Mouse (Mus musculus) cerebral cortex, adult 2 months (tissue): ENCODE measurements around the gene Vmn1r204.

Source experiments
- whole genome bisulfite sequencing: fragments of 180-500 bp; shearing (Covaris S2); methylation state at CpG from one replicate; pipeline ENCODE4 v1.1.7; 2018; 5-methylcytosine and 5-hydroxymethylcytosine counted together

Gene Vmn1r204

DNA sequence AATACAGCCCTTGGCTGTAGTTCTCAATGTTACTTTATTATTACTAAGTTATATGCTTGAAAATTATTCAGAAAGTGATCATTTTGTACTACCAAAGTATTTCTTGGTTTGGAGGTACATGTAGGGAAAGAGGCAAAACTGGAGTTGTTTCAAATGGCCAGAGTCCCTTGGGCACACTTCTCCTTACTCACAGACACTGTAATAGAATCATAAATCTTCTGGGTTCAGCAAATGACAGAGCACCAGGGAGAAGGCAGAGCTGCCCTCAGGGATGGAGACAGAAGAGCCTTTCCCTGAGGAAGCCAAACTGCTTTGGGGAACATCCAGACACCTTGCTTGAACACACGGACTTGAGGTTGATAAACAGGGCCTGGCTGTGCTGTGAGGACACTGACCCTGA lies at the start of gene Vmn1r204:
Gene Vmn1r204, plus strand, starts transcription at position 301 of the 400 bp plus-strand sequence.
- 65% methylated on average over 1 of the region's 1 CpGs for WGBS

DNA sequence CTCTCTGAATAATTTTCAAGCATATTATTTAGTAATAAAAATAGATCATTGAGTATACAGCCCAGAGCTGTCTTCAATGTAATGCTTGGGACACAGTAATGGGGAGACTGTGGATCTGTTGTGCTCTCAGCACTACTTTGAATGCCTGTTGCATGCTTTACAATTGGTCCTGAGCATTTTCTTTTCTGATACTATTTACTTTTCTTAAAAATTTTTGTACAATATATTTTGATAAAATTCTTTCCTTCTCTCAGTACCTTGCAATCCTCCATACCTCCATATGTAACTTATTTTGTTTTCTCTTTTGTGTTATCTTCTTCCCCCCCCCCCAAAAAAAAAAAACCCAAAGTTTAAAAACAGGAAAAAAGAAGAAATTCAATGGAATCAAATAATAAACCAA lies 47.7 kb upstream of the Vmn1r204 start, which contains the start of gene Vmn1r202:
Gene Vmn1r202, minus strand, starts transcription at position 101 of the 400 bp plus-strand sequence.

DNA sequence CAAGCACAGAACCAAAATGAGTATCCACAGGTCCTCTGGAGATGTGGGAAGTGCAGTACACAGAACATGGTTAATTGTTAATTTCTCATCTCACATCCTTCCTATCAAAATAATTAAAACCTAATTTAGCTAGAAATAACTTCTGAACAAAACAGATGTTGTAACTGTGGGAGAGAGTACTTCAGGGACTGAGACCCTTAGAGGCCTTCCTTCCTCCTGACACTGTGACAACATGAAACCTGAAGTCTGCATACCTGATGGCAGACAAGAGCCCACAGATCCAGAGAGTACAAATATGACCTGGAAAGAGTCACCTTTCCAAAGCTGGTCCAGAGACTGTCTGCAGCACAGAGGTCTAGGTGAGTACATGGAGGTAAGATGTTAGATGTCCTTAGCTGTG lies 35.2 kb upstream of the Vmn1r204 start, which contains the start of gene Vmn1r203:
Gene Vmn1r203, plus strand, starts transcription at position 301 of the 400 bp plus-strand sequence.

DNA sequence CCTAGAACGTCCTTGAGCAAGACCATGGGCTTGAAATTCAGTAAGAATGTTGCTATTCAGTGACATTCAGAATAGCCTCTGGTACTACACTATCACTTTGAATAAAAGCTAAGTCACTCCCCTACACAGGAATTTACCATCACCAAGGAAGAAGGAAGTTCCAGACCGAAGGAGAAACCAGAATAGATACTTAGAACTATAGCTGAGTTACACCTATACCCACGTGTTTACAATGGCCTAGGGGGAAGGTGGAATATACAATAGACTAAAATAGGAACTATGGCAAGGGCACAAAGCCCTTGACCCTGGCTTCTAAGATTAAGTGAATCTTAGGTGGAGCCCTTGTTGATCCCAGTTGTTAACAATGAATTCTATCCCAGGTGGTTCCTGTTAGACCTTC lies 21.9 kb downstream of the Vmn1r204 start:
- 78% methylated on average over 3 of the region's 3 CpGs for WGBS

DNA sequence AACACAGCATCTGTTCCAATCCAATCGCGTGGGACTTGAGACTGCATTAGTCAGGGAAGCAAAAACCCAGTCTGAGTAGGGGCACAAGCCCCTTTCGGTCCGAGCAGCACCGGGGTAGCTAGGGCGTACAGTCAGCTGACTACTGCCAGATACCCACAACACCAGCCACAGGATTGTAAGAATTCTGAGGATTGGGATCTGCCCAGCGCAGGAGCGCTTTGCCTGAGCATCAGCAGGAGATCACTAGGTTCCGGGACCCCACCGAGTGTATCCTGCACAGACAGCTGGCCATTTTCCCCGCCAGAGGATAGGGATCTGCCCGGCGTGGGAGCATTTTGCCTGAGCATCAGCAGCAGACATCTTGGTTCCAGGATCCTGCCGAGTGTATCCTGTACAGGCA lies 30.3 kb downstream of the Vmn1r204 start:
- WGBS = 80% methylated on average over 14 of the region's 14 CpGs

DNA sequence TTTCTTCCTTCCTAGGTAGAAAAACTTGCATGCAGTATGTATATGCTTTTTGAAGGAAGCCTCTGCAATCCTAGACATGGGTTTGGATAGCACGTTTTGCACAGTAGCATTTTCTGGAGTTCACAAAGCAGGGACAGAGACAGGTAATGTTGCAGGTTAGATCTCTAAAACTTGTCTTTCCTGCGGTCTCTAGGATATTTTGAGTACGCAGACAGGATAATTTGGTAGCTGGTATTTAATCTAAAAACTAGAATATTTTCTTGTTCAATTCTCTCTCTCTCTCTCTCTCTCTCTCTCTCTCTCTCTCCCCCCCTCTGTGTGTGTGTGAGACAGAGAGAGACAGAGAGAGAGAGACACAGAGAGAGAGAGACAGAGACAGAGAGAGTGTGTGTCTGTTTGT lies 39.9 kb downstream of the Vmn1r204 start, which contains the start of gene Vmn1r205:
Gene Vmn1r205, minus strand, starts transcription at position 101 of the 400 bp plus-strand sequence.
- 83% methylated on average over 3 of the region's 3 CpGs for WGBS
